Comparison of ENCODE assay signal across 8 mouse cellular contexts in the genomic region with DNA sequence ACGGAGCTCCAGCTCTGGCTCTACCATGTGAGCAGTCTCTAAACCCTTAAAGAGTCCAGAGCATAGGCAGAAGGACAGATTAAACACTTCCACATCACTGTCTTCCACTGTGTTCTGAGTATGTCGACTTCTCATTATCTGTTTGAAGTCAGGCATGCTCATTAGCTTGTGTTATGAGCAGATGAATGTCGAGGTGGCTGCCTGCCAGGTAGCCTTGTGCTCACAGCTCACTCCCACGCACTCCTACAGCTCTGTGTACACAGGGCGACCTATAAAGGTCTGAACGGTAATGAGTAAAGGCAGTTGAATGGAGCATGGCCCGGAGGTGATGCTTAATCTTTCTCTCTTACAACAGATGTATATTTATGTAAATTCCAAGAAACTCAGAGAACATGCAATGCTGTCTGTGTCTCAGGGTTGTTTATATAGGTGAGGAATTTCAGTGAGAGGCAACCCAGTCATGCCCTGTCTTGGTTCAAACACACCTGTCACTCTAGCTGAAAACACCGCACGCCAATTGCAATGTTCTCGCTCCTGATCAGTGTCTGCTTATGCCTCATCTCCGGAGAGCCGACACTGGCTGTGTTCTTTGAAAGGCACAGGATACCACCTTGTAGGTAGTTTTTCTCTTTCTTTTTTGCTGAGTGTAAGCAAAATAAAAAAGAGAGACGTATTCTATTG.
A peak's percentile ranks its signal among the peaks of the same experiment; 100 is the strongest.
DNase-seq lines count a peak whose midpoint lies in the region; ATAC-seq lines count a peak whose summit lies in the region.

No protein-coding gene starts in this region.

- H3K9me3 ChIP-seq in kidney, embryonic 15.5 days (replicated peaks): no peaks in the 10 kb centered on the region
- H3K9me3 ChIP-seq in midbrain, embryonic 16.5 days (replicated peaks; ENCODE audit: control insufficient read depth, low read length, poor library complexity, severe bottlenecking): peaks cover 5% of the 10 kb centered on the region

- no peak overlapping the region for H3K27ac ChIP-seq in kidney, embryonic 15.5 days
- no peak overlapping the region for H3K27ac ChIP-seq in midbrain, embryonic 16.5 days (ENCODE audit: low read length)

- no peaks in the 10 kb centered on the region for H3K27me3 ChIP-seq in kidney, embryonic 15.5 days
- H3K27me3 ChIP-seq in midbrain, embryonic 16.5 days (ENCODE audit: control insufficient read depth, insufficient read depth, low read depth, low read length): no peaks in the 10 kb centered on the region

- no peak for DNase-seq in kidney, adult 11 months
- peak; percentile 76 for DNase-seq in NIH3T3 (ENCODE audit: low read depth)
- DNase-seq in cerebellum, adult 9-11 months: peak; percentile 90
- DNase-seq in kidney, postnatal 10 days: peak; percentile 75
- DNase-seq in thymus, postnatal 36 days: no peak
- DNase-seq in thymus, postnatal 14 days: no peak

- no peak overlapping the region for H3K4me2 ChIP-seq in kidney, embryonic 15.5 days
- H3K4me2 ChIP-seq in midbrain, embryonic 16.5 days (ENCODE audit: low read length): no peak overlapping the region

- H3K36me3 ChIP-seq in kidney, embryonic 15.5 days: no peaks in the 10 kb centered on the region
- no peaks in the 10 kb centered on the region for H3K36me3 ChIP-seq in midbrain, embryonic 16.5 days (ENCODE audit: control insufficient read depth, insufficient read depth, low read length)

- H3K4me3 ChIP-seq in kidney, embryonic 15.5 days (replicated peaks): no peak overlapping the region
- no peak overlapping the region for H3K4me3 ChIP-seq in midbrain, embryonic 16.5 days (ENCODE audit: low read depth, low read length)

- WGBS in kidney, embryonic 15.5 days: 43% methylated on average over 13 of the region's 13 CpGs
- 54% methylated on average over 13 of the region's 13 CpGs for WGBS in midbrain, embryonic 16.5 days

- H3K9ac ChIP-seq in kidney, embryonic 15.5 days: no peak overlapping the region
- no peak overlapping the region for H3K9ac ChIP-seq in midbrain, embryonic 16.5 days (ENCODE audit: low read depth, low read length)

- ATAC-seq in kidney, embryonic 15.5 days (replicated peaks; ENCODE audit: low FRiP score): peak; percentile 81; the same call in 1 of the 2 replicates
- peak; percentile 89 for ATAC-seq in midbrain, embryonic 16.5 days

- peaks cover 13% of the 10 kb centered on the region for H3K4me1 ChIP-seq in kidney, embryonic 15.5 days
- H3K4me1 ChIP-seq in midbrain, embryonic 16.5 days (ENCODE audit: control insufficient read depth, insufficient read depth, low read length): peaks cover 4% of the 10 kb centered on the region; the same call in 1 of the 2 replicates

Comparison
In these comparisons a context has a peak if more than half of its experiments do, and no peak if none do; other contexts are left out.
1. DNase-seq: peak in NIH3T3 (single experiment), cerebellum, adult 9-11 months (single experiment) and kidney, postnatal 10 days (single experiment); none in kidney, adult 11 months (single experiment), thymus, postnatal 36 days (0 of 2) and thymus, postnatal 14 days (single experiment).